Mouse (Mus musculus) B cell, adult 2 months (primary cell): ENCODE results near the gene Spg7.
"Not testable (repeated sequence)": the region's sequence is repeated elsewhere in the genome, so short reads cannot be mapped to it uniquely, and the experiment has no call there.

Experiments
- DNase-seq, 2 experiments: peaks; one replicate each; pipeline ENCODE4 v3.0.0; 2022

Spg7 gene

GRCm38 (mm10) chr8:123041774-123042105 is 21.0 kb upstream of the Spg7 start:
- DNase-seq = no peak

DNA sequence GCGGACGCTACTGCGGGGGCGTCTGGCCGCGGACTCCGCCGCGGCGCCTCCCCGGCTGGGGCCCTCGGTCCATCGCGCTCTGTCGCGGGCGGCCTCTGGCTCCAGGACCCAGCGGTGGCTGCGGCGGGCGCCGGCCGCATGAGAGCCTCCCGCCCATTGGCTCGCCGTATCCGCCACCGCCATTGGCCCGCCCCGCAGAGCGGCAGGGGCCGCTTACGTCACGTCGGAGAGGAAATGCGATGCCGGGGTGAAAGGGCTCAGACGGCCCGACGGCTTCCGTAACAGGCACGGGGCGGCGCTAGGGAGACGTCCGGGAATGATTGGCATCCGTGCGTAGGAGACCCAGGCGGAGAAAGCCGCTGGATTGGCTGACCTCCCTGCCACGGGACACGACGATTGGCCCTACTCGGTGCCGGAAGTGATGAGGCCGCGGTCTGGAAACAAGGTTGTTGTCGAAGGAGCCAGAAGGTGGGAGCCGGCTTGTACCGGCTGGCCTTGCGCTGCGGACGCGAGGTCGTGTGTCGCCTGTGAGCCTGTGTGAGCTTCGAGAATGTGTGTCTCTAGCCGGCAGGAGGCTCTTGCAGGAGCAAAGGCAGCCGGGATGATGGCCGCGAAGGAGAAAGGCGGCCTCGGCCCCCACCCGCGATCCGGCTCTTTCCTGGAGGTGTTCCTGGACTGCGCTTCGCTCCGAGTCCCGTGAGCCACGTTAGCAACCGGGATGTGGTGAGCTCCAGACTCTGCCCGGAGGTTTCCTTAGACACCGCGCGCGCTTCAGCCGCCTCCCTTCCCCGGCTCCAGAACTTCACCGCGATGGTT is 20.4 kb upstream of the Spg7 start, which contains the start of gene Ankrd11:
Ankrd11 (minus strand) TSS at position 120 of the 816 bp plus-strand sequence.
- DNase-seq = peak; percentile 99

GRCm38 (mm10) chr8:123042974-123043625 is 19.6 kb upstream of the Spg7 start:
- no peak for DNase-seq

DNA sequence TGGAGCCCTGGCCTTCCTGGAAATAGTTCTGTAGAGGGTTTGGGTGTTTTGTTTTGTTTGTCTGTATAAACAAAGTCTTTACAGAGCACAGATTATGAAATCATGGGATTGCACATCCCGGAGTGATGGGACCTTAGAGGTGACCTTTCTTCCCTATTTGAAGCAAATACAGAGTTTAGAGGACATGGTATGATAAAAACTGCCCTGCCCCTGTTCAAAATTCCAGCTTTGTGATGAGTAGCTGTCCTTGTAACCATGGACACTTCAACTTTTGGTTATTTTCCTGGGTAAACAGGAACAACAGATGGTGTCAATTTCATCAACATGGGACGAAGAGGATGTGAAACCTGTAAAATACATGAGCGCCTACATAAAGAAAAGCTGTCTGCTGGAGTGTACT is 18.8 kb upstream of the Spg7 start:
- peak in 1 of 2 experiments; percentile 33 for DNase-seq

GRCm38 (mm10) chr8:123044743-123045425 is 17.9 kb upstream of the Spg7 start:
- DNase-seq = not testable (repeated sequence)

DNA sequence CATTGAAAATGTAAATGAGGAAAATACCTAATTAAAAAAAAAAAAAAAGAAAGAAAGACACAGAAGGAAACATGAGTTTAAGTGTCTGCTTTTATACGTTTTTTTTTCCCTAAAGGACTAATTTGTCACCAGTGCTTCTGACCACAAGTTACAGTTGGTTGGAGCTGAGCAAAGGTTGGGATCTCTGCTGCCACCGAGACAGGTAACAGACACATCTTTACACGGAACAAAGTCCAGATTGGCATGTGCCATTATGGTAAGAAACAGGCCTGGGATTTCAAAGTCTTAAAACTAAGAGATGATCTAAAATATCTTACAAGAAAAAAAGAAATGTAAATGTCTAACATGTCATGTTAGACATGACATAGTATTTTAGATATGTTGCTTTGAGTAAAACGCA is 16.0 kb upstream of the Spg7 start:
- DNase-seq = no peak

- no peak for DNase-seq
Measured at GRCm38 (mm10) chr8:123047827-123048226, 14.9 kb upstream of the Spg7 start.

DNA sequence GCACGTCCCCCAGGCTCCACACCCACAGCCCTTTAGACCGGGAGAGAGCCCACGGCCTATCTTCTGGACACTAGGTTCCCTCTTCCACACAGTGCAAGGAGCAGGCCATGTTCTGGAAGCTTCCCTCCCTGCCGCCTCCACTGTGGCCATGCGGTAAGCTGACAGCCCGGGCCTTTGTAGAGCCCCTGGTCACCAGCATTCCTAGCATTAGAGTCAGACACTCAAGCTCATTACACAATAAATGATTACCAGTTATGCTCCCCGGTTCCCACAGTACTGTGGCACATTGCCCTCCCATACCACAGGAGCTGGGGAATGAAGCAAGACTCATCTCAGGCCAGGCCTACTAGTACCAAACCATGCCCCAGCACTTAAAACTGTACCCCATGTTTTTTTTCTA is 14.3 kb upstream of the Spg7 start:
- no peak for DNase-seq

DNA sequence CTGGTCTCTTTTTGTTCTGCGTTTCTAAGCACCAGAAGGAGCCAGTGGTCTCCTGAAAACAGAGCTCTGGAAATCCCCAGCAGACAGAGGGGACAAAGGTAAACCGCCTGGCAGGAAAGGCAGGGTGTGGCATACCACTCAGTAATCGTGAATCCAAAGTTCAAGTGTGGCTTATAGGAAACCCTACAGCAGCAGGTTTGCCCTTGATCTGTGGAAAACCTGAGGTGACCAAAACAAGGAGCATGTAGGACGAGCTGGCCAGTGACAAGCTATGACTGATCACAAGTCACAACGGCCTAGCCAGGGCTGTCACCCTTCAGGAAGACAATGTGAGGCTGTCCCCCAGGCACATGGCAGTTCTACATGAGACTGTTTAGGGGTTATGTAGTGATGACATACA is 11.3 kb upstream of the Spg7 start:
- DNase-seq = no peak

DNA sequence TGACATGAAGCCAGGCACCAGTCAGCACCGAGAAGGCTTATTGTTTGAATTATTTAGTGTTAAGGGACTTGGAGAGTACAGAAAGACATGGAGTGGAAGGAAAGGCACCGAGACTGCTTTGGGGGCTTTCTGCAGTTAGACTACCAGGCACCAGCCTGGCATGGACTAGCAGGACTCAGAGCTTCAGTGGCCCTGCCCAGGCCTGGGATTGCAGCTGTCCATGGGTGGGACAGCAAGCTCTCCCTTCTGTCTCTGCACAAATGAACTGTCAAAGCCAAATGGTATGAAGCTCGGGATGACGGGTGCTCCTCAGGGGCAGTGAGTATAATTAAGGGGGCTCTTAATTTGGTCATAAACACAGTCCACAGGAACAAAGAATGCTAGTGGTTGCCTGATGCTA is 1.3 kb downstream of the Spg7 start:
- peak in 1 of 2 experiments; percentile 6 for DNase-seq

DNA sequence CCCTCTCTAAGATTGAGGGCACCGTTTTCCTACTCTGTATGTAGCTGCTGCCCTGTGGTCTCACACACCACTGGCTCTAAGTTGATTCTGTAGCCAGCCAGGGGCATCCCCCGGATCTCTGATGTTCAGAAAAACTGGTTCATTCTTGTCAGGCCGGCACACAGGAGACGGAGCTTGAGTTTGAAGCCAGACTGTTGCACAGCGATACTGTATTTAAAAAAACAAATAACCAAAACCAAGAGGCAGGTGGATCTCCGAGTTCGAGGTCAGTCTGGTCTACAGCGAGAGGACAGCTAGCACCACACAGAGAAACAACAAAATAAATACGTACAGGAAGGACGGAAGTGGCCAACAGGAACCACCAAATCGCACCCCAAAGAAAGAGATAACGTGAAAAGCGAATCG is 2.1 kb downstream of the Spg7 start:
- DNase-seq = peak; percentile 64 to 69

- DNase-seq = peak; percentile 92 to 94
Measured at GRCm38 (mm10) chr8:123065214-123066100, 2.7 kb downstream of the Spg7 start.

DNA sequence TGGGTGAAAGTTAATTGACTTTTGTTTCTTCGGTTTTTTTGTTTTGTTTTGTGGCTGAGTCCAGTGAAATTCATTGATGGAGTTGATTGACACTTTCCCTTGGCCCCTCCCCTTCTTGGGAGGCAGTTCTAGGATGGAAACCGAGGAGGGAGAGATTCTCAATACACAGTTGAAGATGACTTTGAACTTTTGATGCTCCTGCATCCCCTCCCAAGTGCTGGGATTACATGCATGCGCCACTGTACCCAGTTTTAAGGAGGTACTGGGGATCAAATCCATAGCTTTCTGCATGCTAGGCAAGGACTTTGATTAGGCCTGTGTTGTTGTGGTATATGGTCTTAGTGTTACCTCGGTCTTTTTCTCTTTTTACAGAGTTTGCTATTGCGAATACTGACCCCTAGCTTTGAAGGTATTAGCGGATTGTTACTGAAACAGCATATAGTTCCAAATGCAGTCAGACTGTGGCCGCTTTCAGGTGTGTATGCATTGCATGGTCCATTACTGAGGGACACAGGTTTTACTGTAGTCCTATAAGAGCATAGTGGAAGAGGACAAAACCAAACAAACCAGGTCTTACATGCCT is 3.5 kb downstream of the Spg7 start:
- DNase-seq = no peak

DNA sequence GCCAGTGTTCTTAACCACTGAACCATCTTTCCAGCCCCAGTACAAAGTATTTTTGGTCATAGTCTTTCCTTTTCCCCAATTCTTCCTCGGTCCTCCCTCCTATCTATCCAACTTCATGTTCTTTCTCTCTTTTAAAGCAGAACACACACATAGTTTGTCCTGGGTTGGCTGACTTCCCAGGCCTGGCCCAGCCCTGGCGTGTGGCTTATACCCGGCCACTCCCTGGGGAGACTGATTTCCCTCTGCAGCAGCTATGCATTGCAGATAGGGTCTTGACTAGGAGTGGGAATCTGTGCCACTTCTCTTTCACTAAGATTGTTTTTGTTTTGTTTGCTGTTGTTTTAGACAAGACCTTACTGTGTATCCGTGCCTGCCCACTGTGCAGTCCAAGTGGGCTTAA is 8.4 kb downstream of the Spg7 start:
- DNase-seq = no peak

GRCm38 (mm10) chr8:123077213-123077612 is 14.5 kb downstream of the Spg7 start:
- DNase-seq = no peak

DNA sequence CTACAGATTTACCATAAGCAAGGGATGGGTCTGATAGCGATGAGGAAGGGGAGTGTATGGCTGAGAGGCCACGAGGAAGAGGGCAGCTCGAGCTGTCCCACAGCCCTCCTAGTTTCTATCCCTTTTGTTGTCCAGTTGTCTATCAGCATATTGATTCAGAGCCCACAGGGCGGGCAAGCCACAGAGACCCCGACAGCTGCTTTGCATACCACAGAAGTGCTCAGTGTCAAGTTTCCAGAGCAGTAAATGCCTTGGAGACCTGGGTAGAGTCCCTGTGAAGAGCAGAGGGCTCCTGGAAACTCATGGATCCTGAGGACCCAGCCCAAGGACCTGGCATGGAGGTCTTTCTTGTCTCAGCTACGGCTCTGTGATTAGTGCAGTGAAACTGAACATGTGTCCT is 20.3 kb downstream of the Spg7 start:
- no peak for DNase-seq

- no peak for DNase-seq
Measured at GRCm38 (mm10) chr8:123083610-123084009, 20.9 kb downstream of the Spg7 start.

- no peak for DNase-seq
Measured at GRCm38 (mm10) chr8:123087289-123087688, 24.5 kb downstream of the Spg7 start.

DNA sequence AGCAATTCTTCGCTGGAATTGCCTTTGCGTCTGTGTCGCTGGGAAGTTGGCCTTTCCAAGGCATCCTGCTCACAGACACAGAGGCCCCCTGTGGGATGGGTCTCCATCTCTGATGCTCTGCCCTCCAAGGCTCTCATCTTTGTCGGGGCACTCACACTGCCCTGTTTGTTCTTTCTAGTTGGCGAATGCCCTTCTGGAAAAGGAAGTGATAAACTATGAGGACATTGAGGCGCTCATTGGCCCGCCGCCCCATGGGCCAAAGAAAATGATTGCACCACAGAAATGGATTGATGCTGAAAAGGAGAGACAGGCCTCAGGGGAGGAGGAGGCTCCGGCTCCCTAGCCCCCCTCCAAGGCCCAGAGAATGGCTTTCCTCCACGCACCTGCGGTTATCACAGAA is 34.5 kb downstream of the Spg7 start:
- no peak for DNase-seq

- DNase-seq = no peak
Measured at GRCm38 (mm10) chr8:123097786-123098584, 35.2 kb downstream of the Spg7 start.

GRCm38 (mm10) chr8:123100288-123100687 is 37.5 kb downstream of the Spg7 start:
- no peak for DNase-seq

DNA sequence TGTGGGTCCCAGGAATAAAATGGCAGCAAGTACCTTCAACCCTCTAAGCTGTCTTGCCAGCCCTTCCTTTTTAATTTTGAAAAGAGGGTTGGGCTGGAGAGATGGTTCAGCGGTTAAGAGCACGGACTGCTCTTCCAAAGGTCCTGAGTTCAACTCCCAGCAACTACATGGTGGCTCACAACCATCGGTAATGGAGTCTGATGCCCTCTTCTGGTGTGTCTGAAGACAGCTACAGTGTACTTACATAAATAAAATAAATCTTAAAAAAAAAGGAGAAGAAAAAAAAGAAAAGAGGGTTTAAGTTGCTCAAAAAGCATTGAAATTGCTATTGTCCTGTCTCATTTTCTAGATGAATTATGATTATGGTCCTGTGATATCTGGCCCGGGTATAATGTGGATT is 38.5 kb downstream of the Spg7 start:
- DNase-seq = no peak
